Mouse (Mus musculus) adrenal gland (tissue): Measurements from ENCODE around the gene Esf1.
"Not testable (repeated sequence)": the region's sequence is repeated elsewhere in the genome, so short reads cannot be mapped to it uniquely, and the experiment has no call there.

Source experiments
- intact Hi-C: fragments of 180-260 bp; cut with DNase I; formaldehyde crosslinking; loops from one replicate; pipeline ENCODE4 v1.15.1; 2025

Esf1 gene

GRCm38 (mm10) chr2:140097131-140097591 lies 73.2 kb downstream of the Esf1 start:
- intact Hi-C loops, result no loop called here

- intact Hi-C loops, result no loop called here
Observed at GRCm38 (mm10) chr2:140096034-140096433, 74.3 kb downstream of the Esf1 start.

GRCm38 (mm10) chr2:140093433-140093832 lies 76.9 kb downstream of the Esf1 start:
- intact Hi-C loops, result no loop called here

- intact Hi-C loops, result no loop called here
Observed at GRCm38 (mm10) chr2:140084245-140084644, 86.1 kb downstream of the Esf1 start.

- intact Hi-C loops, result no loop called here
Observed at GRCm38 (mm10) chr2:140080747-140081577, 89.4 kb downstream of the Esf1 start.

- intact Hi-C loops, result not testable (repeated sequence)
Observed at GRCm38 (mm10) chr2:140079284-140079683, 91.1 kb downstream of the Esf1 start.

GRCm38 (mm10) chr2:140078600-140079280 lies 91.6 kb downstream of the Esf1 start:
- intact Hi-C loops, result no loop called here

GRCm38 (mm10) chr2:140077476-140077875 lies 92.9 kb downstream of the Esf1 start:
- intact Hi-C loops, result no loop called here

- intact Hi-C loops, result no loop called here
Observed at GRCm38 (mm10) chr2:140075150-140075549, 95.2 kb downstream of the Esf1 start.
